Mouse (Mus musculus): ENCODE results near the gene Mdm2. TPM values are rescaled to one million over a fixed set of nuclear protein-coding genes. Genes with fewer than 3 reads are reported as not detected.

The Mdm2 gene
- total and polyA plus RNA-seq, 2 experiments from 2014 or later = 28.7 to 65.1 TPM

GRCm38 (mm10) chr10:117640595-117641078 lies 69.9 kb downstream of the Mdm2 start:
- DNase-seq (ENCODE audit: low spot score) (no peak), ATAC-seq (ENCODE audit: low FRiP score) (no peak)
- H3K36me3 ChIP-seq (ENCODE audit: insufficient read depth, low read length) = no peaks in the 10 kb centered on the region
- WGBS = 73% methylated on average over 7 of the region's 7 CpGs
- H3K27ac ChIP-seq (ENCODE audit: low read depth, low read length) = no peak overlapping the region
- H3K9me3 ChIP-seq (ENCODE audit: low read length) = no peaks in the 10 kb centered on the region
- H3K4me3 ChIP-seq (ENCODE audit: low read depth, low read length) = no peak overlapping the region
- no peak overlapping the region for H3K9ac ChIP-seq (replicated peaks; ENCODE audit: low read length, poor library complexity, severe bottlenecking)
- H3K4me2 ChIP-seq (ENCODE audit: low read depth, low read length, poor library complexity, severe bottlenecking) = no peak overlapping the region
- TF ChIP-seq CTCF (IDR thresholded peaks at IDR 0.05) = no peak
- no peaks in the 10 kb centered on the region for H3K4me1 ChIP-seq (ENCODE audit: insufficient read depth, low read length)
- no peaks in the 10 kb centered on the region for H3K27me3 ChIP-seq (ENCODE audit: insufficient read depth, low read length)

- Histone ChIP-seq H3K27ac (ENCODE audit: low read depth, low read length) (no peak overlapping the region), H3K36me3 (ENCODE audit: insufficient read depth, low read length) (no peaks in the 10 kb centered on the region), H3K27me3 (ENCODE audit: insufficient read depth, low read length) (no peaks in the 10 kb centered on the region), H3K4me3 (ENCODE audit: low read depth, low read length) (no peak overlapping the region), H3K9ac (replicated peaks; ENCODE audit: low read length, poor library complexity, severe bottlenecking) (no peak overlapping the region), H3K4me2 (ENCODE audit: low read depth, low read length, poor library complexity, severe bottlenecking) (no peak overlapping the region), H3K4me1 (ENCODE audit: insufficient read depth, low read length) (no peaks in the 10 kb centered on the region), H3K9me3 (ENCODE audit: low read length) (no peaks in the 10 kb centered on the region)
- no peak for ATAC-seq (ENCODE audit: low FRiP score)
- DNase-seq (ENCODE audit: low spot score) = no peak
- 65% methylated on average over 21 of the region's 21 CpGs for WGBS
- no peak for TF ChIP-seq CTCF (IDR thresholded peaks at IDR 0.05)
Observed at GRCm38 (mm10) chr10:117639899-117640594, 70.5 kb downstream of the Mdm2 start.

DNA sequence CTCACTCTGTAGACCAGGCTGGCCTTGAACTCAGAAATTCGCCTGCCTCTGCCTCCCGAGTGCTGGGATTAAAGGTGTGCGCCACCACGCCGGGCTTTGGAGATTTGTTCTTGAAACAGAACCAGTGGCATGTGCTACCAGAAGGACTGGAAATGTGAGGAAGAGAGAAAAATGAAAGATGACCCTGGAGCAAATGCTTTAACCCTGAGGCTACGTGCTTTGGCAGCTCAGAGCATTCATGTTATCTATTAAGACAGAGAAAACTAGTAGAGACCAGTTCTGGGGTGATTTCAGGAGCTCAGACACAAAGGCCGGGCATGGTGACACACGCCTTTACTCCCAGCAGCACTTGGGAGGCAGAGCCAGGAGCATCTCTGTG lies 71.3 kb downstream of the Mdm2 start:
- H3K4me3 ChIP-seq (ENCODE audit: low read depth, low read length) = no peak overlapping the region
- DNase-seq (ENCODE audit: low spot score) (no peak), ATAC-seq (ENCODE audit: low FRiP score) (no peak)
- no peak overlapping the region for H3K9ac ChIP-seq (replicated peaks; ENCODE audit: low read length, poor library complexity, severe bottlenecking)
- 92% methylated on average over 8 of the region's 8 CpGs for WGBS
- no peak overlapping the region for H3K4me2 ChIP-seq (ENCODE audit: low read depth, low read length, poor library complexity, severe bottlenecking)
- no peaks in the 10 kb centered on the region for H3K4me1 ChIP-seq (ENCODE audit: insufficient read depth, low read length)
- TF ChIP-seq CTCF (IDR thresholded peaks at IDR 0.05) = no peak
- no peaks in the 10 kb centered on the region for H3K36me3 ChIP-seq (ENCODE audit: insufficient read depth, low read length)
- H3K27ac ChIP-seq (ENCODE audit: low read depth, low read length) = no peak overlapping the region
- no peaks in the 10 kb centered on the region for H3K9me3 ChIP-seq (ENCODE audit: low read length)
- H3K27me3 ChIP-seq (ENCODE audit: insufficient read depth, low read length) = no peaks in the 10 kb centered on the region

Other genes with a start within 250 kb of the Mdm2 start
- 3.9 TPM in 2 replicates for gene Cpm, start 81.3 kb downstream of the Mdm2 start, total RNA-seq (2014; rRNA removed)
- gene Cpm, start 81.3 kb downstream of the Mdm2 start, polyA plus RNA-seq (2015; fragmentation: Nextera tagmentation; extraction: Ambion mirVana) = 4.8 and 7.9 TPM in 2 replicates
- 29.7 and 31.0 TPM in 2 replicates for gene Slc35e3, start 35.6 kb upstream of the Mdm2 start, total RNA-seq (2014; rRNA removed)
- gene Slc35e3, start 35.6 kb upstream of the Mdm2 start, polyA plus RNA-seq (2015; fragmentation: Nextera tagmentation; extraction: Ambion mirVana) = 23.7 and 24.4 TPM in 2 replicates
- 14.0 and 26.9 TPM in 2 replicates for gene Nup107, start 81.9 kb upstream of the Mdm2 start, total RNA-seq (2014; rRNA removed)
- 16.7 and 17.5 TPM in 2 replicates for gene Nup107, start 81.9 kb upstream of the Mdm2 start, polyA plus RNA-seq (2015; fragmentation: Nextera tagmentation; extraction: Ambion mirVana)
- gene Rap1b, start 135.3 kb upstream of the Mdm2 start, total RNA-seq (2014; rRNA removed) = 66.0 and 78.7 TPM in 2 replicates
- 140 and 145 TPM in 2 replicates for gene Rap1b, start 135.3 kb upstream of the Mdm2 start, polyA plus RNA-seq (2015; fragmentation: Nextera tagmentation; extraction: Ambion mirVana)

Data from midbrain, postnatal 0 days (tissue).